Mouse (Mus musculus) thymus, adult 2 months (tissue): ENCODE data around the gene Ubac1. TPM values are rescaled to one million over a fixed set of nuclear protein-coding genes. Genes with fewer than 3 reads are reported as not detected.

ENCODE experiments used
- DNase-seq: peaks from one replicate; pipeline ENCODE4 v3.0.0; 2021
- H3K27ac ChIP-seq: fragments of 200-500 bp; 2 replicates; pipeline ENCODE4 v1.5.1; 2012; ENCODE audit warnings: low read length, control low read depth; ENCODE audit not compliant: control insufficient read depth, insufficient read depth
- H3K27me3 ChIP-seq: fragments of 200-500 bp; 2 replicates; pipeline ENCODE4 v1.6.1; 2012; ENCODE audit warnings: mild to moderate bottlenecking, low read length, moderate library complexity, mixed read lengths; ENCODE audit not compliant: control insufficient read depth, insufficient read depth
- H3K36me3 ChIP-seq: fragments of 200-500 bp; 2 replicates; pipeline ENCODE4 v1.6.1; 2012; ENCODE audit warnings: mild to moderate bottlenecking, low read length, moderate library complexity; ENCODE audit not compliant: control insufficient read depth, insufficient read depth
- H3K4me1 ChIP-seq: fragments of 200-500 bp; replicated peaks from 2 replicates; pipeline ENCODE4 v1.6.1; 2012; ENCODE audit warnings: low read length; ENCODE audit not compliant: control insufficient read depth, insufficient read depth
- H3K4me3 ChIP-seq: fragments of 200-500 bp; 2 replicates; pipeline ENCODE4 v1.5.1; 2012; ENCODE audit warnings: mild to moderate bottlenecking, low read length, control low read depth, moderate library complexity; ENCODE audit not compliant: control insufficient read depth, insufficient read depth
- CTCF ChIP-seq: fragments of 200-500 bp; IDR thresholded peaks from 2 replicates; pipeline ENCODE4 v1.5.1; 2012; ENCODE audit warnings: mild to moderate bottlenecking, control low read depth, low read length, moderate library complexity, borderline replicate concordance; ENCODE audit not compliant: control insufficient read depth, poor library complexity, insufficient read depth; ENCODE audit errors: extremely low read depth
- POLR2A ChIP-seq: fragments of 200-500 bp; IDR thresholded peaks from 2 replicates; pipeline ENCODE4 v1.6.1; 2012; ENCODE audit warnings: mild to moderate bottlenecking, low read length, control low read depth, moderate library complexity; ENCODE audit not compliant: control insufficient read depth, poor library complexity, insufficient read depth; ENCODE audit errors: extremely low read depth
- WGBS: fragments of 180-500 bp; shearing (Covaris S2); methylation state at CpG from one replicate; pipeline ENCODE4 v1.1.7; 2018; 5-methylcytosine and 5-hydroxymethylcytosine counted together
- polyA plus RNA-seq: library from polyadenylated mRNA; depleted of rRNA; stranded (reverse); fragments of >200 nt; gene quantifications from 2 replicates; pipeline ENCODE4 v1.2.3, GENCODE M21; 2012

Gene Ubac1
- polyA plus RNA-seq, 1 experiment: 66.3 TPM

- no peaks in the 10 kb centered on the region for H3K27me3 ChIP-seq
- H3K4me3 ChIP-seq: no peak overlapping the region
- TF ChIP-seq CTCF (no peak), POLR2A (no peak)
- 69% methylated on average over 3 of the region's 3 CpGs for WGBS
- no peaks in the 10 kb centered on the region for H3K36me3 ChIP-seq
- no peak overlapping the region for H3K27ac ChIP-seq
- no peaks in the 10 kb centered on the region for H3K4me1 ChIP-seq
- DNase-seq: no peak
Measured at GRCm38 (mm10) chr2:26030288-26030687, 8.7 kb upstream of the Ubac1 start.

- H3K4me1 ChIP-seq: peaks cover 9% of the 10 kb centered on the region
- peak; percentile 48 for DNase-seq
- no peak overlapping the region for H3K27ac ChIP-seq
- H3K27me3 ChIP-seq: no peaks in the 10 kb centered on the region
- 49% methylated on average over 4 of the region's 4 CpGs for WGBS
- H3K4me3 ChIP-seq: no peak overlapping the region
- TF ChIP-seq POLR2A: no peak
- no peak for TF ChIP-seq CTCF
- H3K36me3 ChIP-seq: no peaks in the 10 kb centered on the region
Measured at GRCm38 (mm10) chr2:26024138-26025075, 2.9 kb upstream of the Ubac1 start.

GRCm38 (mm10) chr2:26022626-26023025, 1.1 kb upstream of the Ubac1 start:
- no peak for TF ChIP-seq CTCF

GRCm38 (mm10) chr2:26022258-26022565, 665 bp upstream of the Ubac1 start:
- no peaks in the 10 kb centered on the region for H3K36me3 ChIP-seq
- no peak overlapping the region for H3K4me3 ChIP-seq
- WGBS: 81% methylated on average over 8 of the region's 8 CpGs
- no peak for DNase-seq
- no peak for TF ChIP-seq CTCF
- no peak for TF ChIP-seq POLR2A
- no peak overlapping the region for H3K27ac ChIP-seq
- no peaks in the 10 kb centered on the region for H3K27me3 ChIP-seq
- H3K4me1 ChIP-seq: peaks cover 9% of the 10 kb centered on the region

More at GRCm38 (mm10) chr2:26022626-26023025, 1.1 kb upstream of the Ubac1 start:
- Histone ChIP-seq H3K27me3 (no peaks in the 10 kb centered on the region), H3K27ac (no peak overlapping the region), H3K4me1 (peaks cover 9% of the 10 kb centered on the region), H3K4me3 (no peak overlapping the region), H3K36me3 (no peaks in the 10 kb centered on the region)
- 97% methylated on average over 1 of the region's 1 CpGs for WGBS
- no peak for DNase-seq

GRCm38 (mm10) chr2:26020714-26021560, 610 bp downstream of the Ubac1 start:
- DNase-seq: peak; percentile 47

GRCm38 (mm10) chr2:26019923-26020322, 1.6 kb downstream of the Ubac1 start:
- Histone ChIP-seq H3K4me3 (no peak overlapping the region), H3K27ac (no peak overlapping the region), H3K4me1 (peaks cover 9% of the 10 kb centered on the region), H3K27me3 (no peaks in the 10 kb centered on the region), H3K36me3 (peaks cover 5% of the 10 kb centered on the region; the same call in 1 of the 2 replicates)
- TF ChIP-seq CTCF: no peak
- TF ChIP-seq POLR2A: no peak
- 75% methylated on average over 3 of the region's 3 CpGs for WGBS
- no peak for DNase-seq

More at GRCm38 (mm10) chr2:26020714-26021560, 610 bp downstream of the Ubac1 start:
- Histone ChIP-seq H3K36me3 (no peaks in the 10 kb centered on the region), H3K4me3 (peak overlapping the region; percentile 62), H3K27me3 (no peaks in the 10 kb centered on the region), H3K4me1 (peaks cover 9% of the 10 kb centered on the region), H3K27ac (peak overlapping the region; percentile 7; the same call in 1 of the 2 replicates)
- no peak for TF ChIP-seq POLR2A
- no peak for TF ChIP-seq CTCF
- 3% methylated on average over 38 of the region's 38 CpGs for WGBS
